In the genomic region with DNA sequence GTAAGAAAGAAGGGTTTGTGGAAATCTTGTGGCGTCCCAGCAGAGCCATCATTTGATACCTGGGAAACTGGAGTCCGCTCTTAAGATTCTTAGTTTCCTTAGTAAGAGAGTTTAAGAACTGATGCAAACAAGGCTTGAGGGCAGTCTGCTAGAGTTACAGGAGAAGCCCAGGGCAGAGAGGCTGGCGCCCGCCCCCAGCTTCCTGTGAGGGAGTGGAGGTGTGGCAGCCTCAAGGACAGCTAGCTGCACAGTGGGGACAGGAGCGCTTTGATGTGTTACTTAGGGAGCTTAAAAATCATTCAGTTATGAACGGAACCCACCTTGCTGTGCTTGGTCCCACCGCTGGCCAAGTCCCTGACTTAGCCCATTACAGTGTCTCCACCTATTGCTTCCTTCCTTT, we compare ENCODE assay signal across 9 mouse cellular contexts. TPM values are rescaled to one million over a fixed set of nuclear protein-coding genes. Genes with fewer than 3 reads are reported as not detected.
DNase-seq lines count a peak whose midpoint lies in the region.
"Had no signal": no experiment of that assay in that cellular context is flagged by ENCODE, and none has a peak within 500 bp of the region (broad histone marks: within the 10 kb centered on the region; RNA-seq: fewer than 3 reads in every experiment).

No protein-coding gene starts in this region.

- peak; percentile 55 for DNase-seq in adrenal gland, adult 2 months
- no peak for DNase-seq in adrenal gland, postnatal 4 days (ENCODE audit: low spot score in 2 of 2)
- peak; percentile 80 for DNase-seq in A20 (ENCODE audit: low read depth, low spot score)
- DNase-seq in adrenal gland, postnatal 25 days: peak; percentile 45
- peak; percentile 57 for DNase-seq in lung, postnatal 36 days
- DNase-seq in embryo, embryonic 9.5 days (ENCODE audit: extremely low spot score): no peak
- no peak for DNase-seq in left cerebral cortex, postnatal 4 days
- DNase-seq in gastrocnemius, postnatal 10 days: no peak
- DNase-seq: right cerebral cortex, adult 18-20 months had no signal

- intact Hi-C loops in left cerebral cortex, postnatal 4 days (cut with DNase I): no loop called here

RNA-seq across cellular contexts. Expression of a gene that starts 7.1 kb away (rescaled TPM):
- total RNA-seq in adrenal gland, adult 2 months (2021): 10 to 100 TPM; 11.1 to 14.1 TPM
- 6.9 and 8.5 TPM in 2 replicates for polyA plus RNA-seq in adrenal gland, adult 2 months (2012; rRNA removed)
- 10 to 100 TPM; 18.7 to 19.3 TPM for total RNA-seq in adrenal gland, postnatal 4 days (2021)
- total RNA-seq in adrenal gland, postnatal 25 days (2021): 16.3 and 17.7 TPM in 2 replicates
- total RNA-seq in left cerebral cortex, postnatal 4 days (2021): 1 to 10 TPM; 7.5 to 9.2 TPM
- 1 to 10 TPM; 5.0 to 6.4 TPM for total RNA-seq in gastrocnemius, postnatal 10 days (2021)

RNA-seq across cellular contexts. Expression of a gene that starts 16.5 kb away (rescaled TPM):
- 1 to 10 TPM; 1.2 to 2.2 TPM for total RNA-seq in adrenal gland, adult 2 months (2021)
- polyA plus RNA-seq in adrenal gland, adult 2 months (2012; rRNA removed): 1.5 and 1.7 TPM in 2 replicates
- total RNA-seq in adrenal gland, postnatal 4 days (2021): 1 to 10 TPM; 1.8 to 2.2 TPM
- total RNA-seq in adrenal gland, postnatal 25 days (2021): 1.4 and 1.5 TPM in 2 replicates
- total RNA-seq in left cerebral cortex, postnatal 4 days (2021): 10 to 100 TPM; 13.2 to 16.5 TPM
- total RNA-seq in gastrocnemius, postnatal 10 days (2021): under 1 TPM; 0.21 to 0.25 TPM

RNA-seq across cellular contexts. Expression of a gene that starts 31.7 kb away (rescaled TPM):
- 10 to 100 TPM; 41.0 to 41.9 TPM for total RNA-seq in adrenal gland, adult 2 months (2021)
- 51.2 and 52.8 TPM in 2 replicates for polyA plus RNA-seq in adrenal gland, adult 2 months (2012; rRNA removed)
- 10 to 100 TPM; 49.7 to 51.0 TPM for total RNA-seq in adrenal gland, postnatal 4 days (2021)
- total RNA-seq in adrenal gland, postnatal 25 days (2021): 35.8 and 43.9 TPM in 2 replicates
- total RNA-seq in left cerebral cortex, postnatal 4 days (2021): 10 to 100 TPM; 64.9 to 65.8 TPM
- 10 to 100 TPM; 33.0 to 34.6 TPM for total RNA-seq in gastrocnemius, postnatal 10 days (2021)

RNA-seq across cellular contexts. Expression of a gene that starts 31.9 kb away (rescaled TPM):
- total RNA-seq in adrenal gland, adult 2 months (2021): 1 to 10 TPM; 8.2 TPM
- 6.1 and 7.0 TPM in 2 replicates for polyA plus RNA-seq in adrenal gland, adult 2 months (2012; rRNA removed)
- 10 to 100 TPM; 10.4 to 11.0 TPM for total RNA-seq in adrenal gland, postnatal 4 days (2021)
- total RNA-seq in adrenal gland, postnatal 25 days (2021): 9.5 and 10.1 TPM in 2 replicates
- total RNA-seq in left cerebral cortex, postnatal 4 days (2021): 10 to 100 TPM; 29.8 to 30.7 TPM
- total RNA-seq in gastrocnemius, postnatal 10 days (2021): 1 to 10 TPM; 2.6 to 3.3 TPM

Comparison
In these comparisons a context has a peak if more than half of its experiments do, and no peak if none do; other contexts are left out.
1. DNase-seq: peak in adrenal gland, adult 2 months (single experiment), A20 (single experiment), adrenal gland, postnatal 25 days (single experiment) and lung, postnatal 36 days (single experiment); none in adrenal gland, postnatal 4 days (0 of 2), embryo, embryonic 9.5 days (single experiment), left cerebral cortex, postnatal 4 days (single experiment) and gastrocnemius, postnatal 10 days (single experiment).